ENCODE assay signal across 24 mouse cellular contexts in the genomic region with DNA sequence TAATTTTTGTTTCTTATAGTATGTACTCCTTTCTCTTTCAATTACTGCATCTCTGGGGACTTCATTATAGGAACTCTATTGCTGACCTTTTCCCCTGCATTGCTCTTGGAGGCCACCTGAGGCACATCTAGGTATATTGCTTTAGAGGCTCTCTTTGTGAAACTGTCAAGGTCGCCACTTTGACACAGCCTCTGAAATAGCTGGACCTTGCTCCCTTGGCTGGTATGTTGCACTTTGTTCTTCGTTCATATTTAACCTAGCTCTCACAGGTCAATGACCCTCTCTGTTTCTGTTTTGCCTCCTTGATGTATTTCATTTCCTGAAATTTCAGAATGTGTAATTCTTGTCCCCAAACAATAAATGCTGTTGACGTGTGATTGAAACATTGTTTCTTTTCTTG.
DNase-seq lines count a peak whose midpoint lies in the region; ATAC-seq and TF ChIP-seq lines count a peak whose summit lies in the region.
"Had no signal": no experiment of that assay in that cellular context is flagged by ENCODE, and none has a peak within 500 bp of the region (broad histone marks: within the 10 kb centered on the region; RNA-seq: fewer than 3 reads in every experiment).

No protein-coding gene starts in this region.

- H3K79me2 ChIP-seq in heart, adult 2 months (replicated peaks; ENCODE audit: control insufficient read depth, insufficient read depth, low read length): no peaks in the 10 kb centered on the region

- peak; percentile 45; the same call in 1 of the 2 replicates for TF ChIP-seq EP300 in liver, postnatal 0 days (IDR thresholded peaks at IDR 0.05; ENCODE audit: low read depth)
- TF ChIP-seq EP300 in heart, adult 2 months (IDR thresholded peaks at IDR 0.05; ENCODE audit: insufficient read depth, low read depth, low read length): no peak

- H3K9me3 ChIP-seq in kidney, embryonic 16.5 days (ENCODE audit: low read length): 0 out of 2 replicates have a peak, but pooled peaks cover 3% of the 10 kb centered on the region
- H3K9me3 ChIP-seq in intestine, embryonic 16.5 days (ENCODE audit: control insufficient read depth, low read length): no peaks in the 10 kb centered on the region
- no peaks in the 10 kb centered on the region for H3K9me3 ChIP-seq in liver, postnatal 0 days (ENCODE audit: low read length)
- no peaks in the 10 kb centered on the region for H3K9me3 ChIP-seq in hindbrain, embryonic 14.5 days (ENCODE audit: control insufficient read depth, low read length)
- H3K9me3 ChIP-seq: embryonic facial prominence, embryonic 15.5 days; heart, embryonic 13.5 days; limb, embryonic 15.5 days; neural tube, embryonic 12.5 days had no signal

- no peak for TF ChIP-seq CTCF in liver, postnatal 0 days (IDR thresholded peaks at IDR 0.05; ENCODE audit: low read depth)
- TF ChIP-seq CTCF in heart, adult 2 months (IDR thresholded peaks at IDR 0.05): no peak

- H3K4me2 ChIP-seq in kidney, embryonic 16.5 days (replicated peaks; ENCODE audit: low read depth, low read length): no peak overlapping the region
- no peak overlapping the region for H3K4me2 ChIP-seq in intestine, embryonic 16.5 days (ENCODE audit: low read depth, low read length)
- no peak overlapping the region for H3K4me2 ChIP-seq in liver, postnatal 0 days (ENCODE audit: low read depth, low read length)
- H3K4me2 ChIP-seq in hindbrain, embryonic 14.5 days (replicated peaks): no peak overlapping the region
- H3K4me2 ChIP-seq: embryonic facial prominence, embryonic 15.5 days; heart, embryonic 13.5 days; limb, embryonic 15.5 days; neural tube, embryonic 12.5 days had no signal

- H3K27ac ChIP-seq in kidney, embryonic 16.5 days (ENCODE audit: low read length): no peak overlapping the region
- no peak overlapping the region for H3K27ac ChIP-seq in intestine, embryonic 16.5 days (ENCODE audit: low read length)
- H3K27ac ChIP-seq in liver, postnatal 0 days (ENCODE audit: low read depth): no peak overlapping the region
- no peak overlapping the region for H3K27ac ChIP-seq in hindbrain, embryonic 14.5 days
- no peak overlapping the region for H3K27ac ChIP-seq in heart, adult 2 months
- H3K27ac ChIP-seq: embryonic facial prominence, embryonic 15.5 days; heart, embryonic 13.5 days; limb, embryonic 15.5 days; neural tube, embryonic 12.5 days had no signal

- peak; percentile 69 to 73 for DNase-seq in kidney, adult 8-10 months
- peak; percentile 18 for DNase-seq in kidney, postnatal 14 days
- DNase-seq in liver, postnatal 0 days: peak; percentile 26
- DNase-seq in hindbrain, embryonic 14.5 days (ENCODE audit: low spot score): no peak
- DNase-seq in heart, adult 2 months: no peak
- DNase-seq: adrenal gland, adult 2 months; cerebellum, adult 11 months; cerebellum, postnatal 14 days; gastrocnemius, postnatal 25 days; heart, adult 18-20 months; heart, postnatal 36 days; layer of hippocampus, adult 9-11 months; lung, postnatal 4 days; midbrain, embryonic 14.5 days; right cerebral cortex, postnatal 25 days; spleen, adult 18-20 months had no signal

- no peak overlapping the region for H3K9ac ChIP-seq in kidney, embryonic 16.5 days (replicated peaks; ENCODE audit: low read length)
- no peak overlapping the region for H3K9ac ChIP-seq in intestine, embryonic 16.5 days (ENCODE audit: low read depth, low read length)
- no peak overlapping the region for H3K9ac ChIP-seq in liver, postnatal 0 days (replicated peaks)
- no peak overlapping the region for H3K9ac ChIP-seq in hindbrain, embryonic 14.5 days
- H3K9ac ChIP-seq in heart, adult 2 months (ENCODE audit: low read depth, low read length): no peak overlapping the region
- H3K9ac ChIP-seq: embryonic facial prominence, embryonic 15.5 days; heart, embryonic 13.5 days; limb, embryonic 15.5 days; neural tube, embryonic 12.5 days had no signal

- H3K27me3 ChIP-seq in kidney, embryonic 16.5 days (ENCODE audit: insufficient read depth, low read length): no peaks in the 10 kb centered on the region
- H3K27me3 ChIP-seq in intestine, embryonic 16.5 days (replicated peaks; ENCODE audit: control insufficient read depth, insufficient read depth, low read length): no peaks in the 10 kb centered on the region
- H3K27me3 ChIP-seq in liver, postnatal 0 days (ENCODE audit: insufficient read depth, low read length): no peaks in the 10 kb centered on the region
- no peaks in the 10 kb centered on the region for H3K27me3 ChIP-seq in hindbrain, embryonic 14.5 days (ENCODE audit: control insufficient read depth, insufficient read depth, low read length)
- H3K27me3 ChIP-seq in heart, adult 2 months (ENCODE audit: control insufficient read depth, insufficient read depth, low read length): no peaks in the 10 kb centered on the region
- H3K27me3 ChIP-seq: embryonic facial prominence, embryonic 15.5 days; heart, embryonic 13.5 days; limb, embryonic 15.5 days; neural tube, embryonic 12.5 days had no signal

- no peaks in the 10 kb centered on the region for H3K4me1 ChIP-seq in kidney, embryonic 16.5 days (ENCODE audit: insufficient read depth, low read length)
- H3K4me1 ChIP-seq in intestine, embryonic 16.5 days (ENCODE audit: control insufficient read depth, insufficient read depth, low read length): no peaks in the 10 kb centered on the region
- no peaks in the 10 kb centered on the region for H3K4me1 ChIP-seq in liver, postnatal 0 days (ENCODE audit: insufficient read depth)
- no peaks in the 10 kb centered on the region for H3K4me1 ChIP-seq in hindbrain, embryonic 14.5 days (replicated peaks; ENCODE audit: control insufficient read depth, insufficient read depth, low read length)
- no peaks in the 10 kb centered on the region for H3K4me1 ChIP-seq in heart, adult 2 months (ENCODE audit: control insufficient read depth, insufficient read depth, low read length)
- H3K4me1 ChIP-seq: embryonic facial prominence, embryonic 15.5 days; heart, embryonic 13.5 days; limb, embryonic 15.5 days; neural tube, embryonic 12.5 days had no signal

- intact Hi-C loops in heart, adult 2 months (cut with DNase I): no loop called here

- 65% methylated on average over 3 of the region's 3 CpGs for WGBS in kidney, embryonic 16.5 days
- WGBS in intestine, embryonic 16.5 days: 55% methylated on average over 3 of the region's 3 CpGs
- WGBS in liver, postnatal 0 days (ENCODE audit: insufficient replicate concordance): 48% methylated on average over 3 of the region's 3 CpGs
- WGBS in hindbrain, embryonic 14.5 days: 79% methylated on average over 3 of the region's 3 CpGs
- 62% methylated on average over 3 of the region's 3 CpGs for WGBS in heart, adult 2 months

- H3K4me3 ChIP-seq in kidney, embryonic 16.5 days (ENCODE audit: low read length): no peak overlapping the region
- no peak overlapping the region for H3K4me3 ChIP-seq in intestine, embryonic 16.5 days (ENCODE audit: low read length)
- no peak overlapping the region for H3K4me3 ChIP-seq in liver, postnatal 0 days (ENCODE audit: low read depth, low read length)
- H3K4me3 ChIP-seq in hindbrain, embryonic 14.5 days (replicated peaks; ENCODE audit: low read length): no peak overlapping the region
- H3K4me3 ChIP-seq in heart, adult 2 months: no peak overlapping the region
- H3K4me3 ChIP-seq: embryonic facial prominence, embryonic 15.5 days; heart, embryonic 13.5 days; limb, embryonic 15.5 days; neural tube, embryonic 12.5 days had no signal

- ATAC-seq in kidney, embryonic 16.5 days (ENCODE audit: low FRiP score, low TSS enrichment): no peak
- ATAC-seq in intestine, embryonic 16.5 days: peak; percentile 77
- peak; percentile 99 for ATAC-seq in liver, postnatal 0 days
- ATAC-seq in hindbrain, embryonic 14.5 days (ENCODE audit: low FRiP score): no peak
- ATAC-seq: forebrain, embryonic 16.5 days; hindbrain, embryonic 16.5 days had no signal

- TF ChIP-seq POLR2A in heart, adult 2 months (IDR thresholded peaks at IDR 0.05; ENCODE audit: insufficient read depth, low read depth, low read length): no peak

- no peaks in the 10 kb centered on the region for H3K36me3 ChIP-seq in kidney, embryonic 16.5 days (ENCODE audit: insufficient read depth, low read length)
- H3K36me3 ChIP-seq in intestine, embryonic 16.5 days (ENCODE audit: control insufficient read depth, insufficient read depth, low read length): no peaks in the 10 kb centered on the region
- H3K36me3 ChIP-seq in liver, postnatal 0 days (replicated peaks; ENCODE audit: insufficient read depth, low read length): no peaks in the 10 kb centered on the region
- H3K36me3 ChIP-seq in hindbrain, embryonic 14.5 days (replicated peaks; ENCODE audit: control insufficient read depth, insufficient read depth): no peaks in the 10 kb centered on the region
- no peaks in the 10 kb centered on the region for H3K36me3 ChIP-seq in heart, adult 2 months (ENCODE audit: control insufficient read depth, insufficient read depth, low read length)
- H3K36me3 ChIP-seq: embryonic facial prominence, embryonic 15.5 days; heart, embryonic 13.5 days; limb, embryonic 15.5 days; neural tube, embryonic 12.5 days had no signal

Comparison
In these comparisons a context has a peak if more than half of its experiments do, and no peak if none do; other contexts are left out.
1. DNase-seq: peak in kidney, adult 8-10 months (2 of 2), kidney, postnatal 14 days (single experiment) and liver, postnatal 0 days (single experiment); none in hindbrain, embryonic 14.5 days (single experiment) and heart, adult 2 months (0 of 2).
2. ATAC-seq: peak in intestine, embryonic 16.5 days (single experiment) and liver, postnatal 0 days (single experiment); none in kidney, embryonic 16.5 days (single experiment) and hindbrain, embryonic 14.5 days (single experiment).